8 mouse cellular contexts compared by ENCODE assay signal in the genomic region with DNA sequence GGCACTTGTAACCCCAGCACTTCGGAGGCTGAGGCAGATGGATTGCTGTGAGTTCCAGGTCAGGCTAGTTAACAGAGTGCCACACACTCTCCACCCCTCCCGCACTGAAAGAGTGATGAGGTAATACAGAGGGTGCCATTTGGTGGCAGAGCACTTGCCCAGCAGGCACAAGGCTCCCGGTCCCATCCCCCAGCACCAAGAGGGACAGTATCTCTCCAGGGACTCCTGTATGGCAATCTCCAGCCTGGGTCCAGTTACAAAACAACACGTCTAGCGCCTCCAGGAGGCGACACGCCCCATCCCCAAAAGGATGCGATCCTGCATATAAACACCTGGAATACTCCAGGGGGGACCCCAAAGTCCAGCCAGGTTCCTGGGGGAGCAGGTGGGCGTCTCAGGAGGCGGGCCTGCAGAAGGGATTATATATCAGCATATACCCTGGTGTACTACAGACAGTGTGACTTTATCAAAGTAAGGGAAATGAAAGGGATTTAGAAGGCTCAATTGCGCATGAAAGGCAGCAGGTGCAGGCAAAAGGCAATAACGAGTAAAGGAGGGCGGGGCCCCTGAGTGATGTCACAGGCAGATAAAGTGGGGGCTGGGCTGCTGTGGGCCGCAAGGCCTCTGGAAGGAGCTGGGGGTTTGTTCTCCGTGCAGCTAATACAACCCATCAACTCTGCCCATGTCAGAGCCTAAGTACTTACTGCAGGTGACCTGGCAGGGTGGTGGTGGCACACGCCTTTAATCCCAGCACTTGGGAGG. TPM values are rescaled to one million over a fixed set of nuclear protein-coding genes. Genes with fewer than 3 reads are reported as not detected.
A peak's percentile ranks its signal among the peaks of the same experiment; 100 is the strongest.
DNase-seq lines count a peak whose midpoint lies in the region; ATAC-seq and TF ChIP-seq lines count a peak whose summit lies in the region.

No protein-coding gene starts in this region.

- H3K4me3 ChIP-seq in kidney, embryonic 16.5 days (ENCODE audit: low read length): no peak overlapping the region
- H3K4me3 ChIP-seq in bone marrow, adult 2 months (replicated peaks; ENCODE audit: control insufficient read depth, low read depth, low read length): no peak overlapping the region
- H3K4me3 ChIP-seq in neural tube, embryonic 12.5 days: no peak overlapping the region

- H3K27ac ChIP-seq in kidney, embryonic 16.5 days (ENCODE audit: low read length): peak overlapping the region; percentile 40
- H3K27ac ChIP-seq in bone marrow, adult 2 months (ENCODE audit: control insufficient read depth, insufficient read depth, low read depth, low read length, poor library complexity): peak overlapping the region; percentile 34; the same call in 1 of the 2 replicates
- H3K27ac ChIP-seq in neural tube, embryonic 12.5 days: peak overlapping the region; percentile 42

- H3K9me3 ChIP-seq in kidney, embryonic 16.5 days (ENCODE audit: low read length): no peaks in the 10 kb centered on the region
- H3K9me3 ChIP-seq in neural tube, embryonic 12.5 days: no peaks in the 10 kb centered on the region

- TF ChIP-seq CTCF in bone marrow, adult 2 months (IDR thresholded peaks at IDR 0.05; ENCODE audit: control insufficient read depth, insufficient read depth, low read length): no peak

- WGBS in kidney, embryonic 16.5 days: 46% methylated on average over 16 of the region's 16 CpGs
- 63% methylated on average over 16 of the region's 16 CpGs for WGBS in bone marrow, adult 2 months
- WGBS in neural tube, embryonic 12.5 days: 30% methylated on average over 16 of the region's 16 CpGs

- peaks cover 16% of the 10 kb centered on the region for H3K36me3 ChIP-seq in kidney, embryonic 16.5 days (ENCODE audit: insufficient read depth, low read length)
- peaks cover 14% of the 10 kb centered on the region for H3K36me3 ChIP-seq in neural tube, embryonic 12.5 days

- no peak for TF ChIP-seq POLR2A in bone marrow, adult 2 months (IDR thresholded peaks at IDR 0.05; ENCODE audit: borderline replicate concordance, control insufficient read depth, low read depth, low read length)

- H3K27me3 ChIP-seq in kidney, embryonic 16.5 days (ENCODE audit: insufficient read depth, low read length): no peaks in the 10 kb centered on the region
- H3K27me3 ChIP-seq in neural tube, embryonic 12.5 days (replicated peaks): no peaks in the 10 kb centered on the region

- H3K4me1 ChIP-seq in kidney, embryonic 16.5 days (ENCODE audit: insufficient read depth, low read length): peaks cover 68% of the 10 kb centered on the region
- H3K4me1 ChIP-seq in bone marrow, adult 2 months (ENCODE audit: control insufficient read depth, insufficient read depth, low read length): peaks cover 18% of the 10 kb centered on the region
- peaks cover 73% of the 10 kb centered on the region for H3K4me1 ChIP-seq in neural tube, embryonic 12.5 days

- peak overlapping the region; percentile 24; the same call in 1 of the 2 replicates for H3K9ac ChIP-seq in kidney, embryonic 16.5 days (replicated peaks; ENCODE audit: low read length)
- no peak overlapping the region for H3K9ac ChIP-seq in neural tube, embryonic 12.5 days

- ATAC-seq in kidney, embryonic 16.5 days (ENCODE audit: low FRiP score, low TSS enrichment): no peak
- ATAC-seq in granulocyte monocyte progenitor cell, adult 5-6 weeks (replicated peaks; ENCODE audit: poor library complexity, severe bottlenecking): 0 out of 2 replicates have a peak, but pooled peaks have one; percentile 8
- ATAC-seq in neural tube, embryonic 12.5 days (ENCODE audit: low FRiP score, low read depth): peak; percentile 17; the same call in 1 of the 2 replicates
- no peak for ATAC-seq in frontal cortex, adult (ENCODE audit: low TSS enrichment)

- DNase-seq in kidney, adult 18-20 months: no peak
- no peak for DNase-seq in spleen, postnatal 36 days (ENCODE audit: low spot score in 2 of 2)
- no peak for DNase-seq in spleen, adult 18-20 months

- no peak overlapping the region for H3K4me2 ChIP-seq in kidney, embryonic 16.5 days (replicated peaks; ENCODE audit: low read depth, low read length)
- no peak overlapping the region for H3K4me2 ChIP-seq in neural tube, embryonic 12.5 days (replicated peaks)

RNA-seq across cellular contexts. Expression of a gene that starts 44.4 kb away (rescaled TPM):
- polyA plus RNA-seq in kidney, embryonic 16.5 days (2015; fragmentation: Nextera tagmentation; extraction: Ambion mirVana): 58.2 and 69.4 TPM in 2 replicates
- 34.1 and 75.2 TPM in 2 replicates for polyA plus RNA-seq in bone marrow, adult 2 months (2011; ENCODE audit: insufficient read depth, insufficient read length, low replicate concordance, missing spikeins)
- total RNA-seq in granulocyte monocyte progenitor cell, adult 5-6 weeks (2014; fragmentation: Nextera tagmentation): 53.0 and 58.3 TPM in 2 replicates
- total RNA-seq in granulocyte monocyte progenitor cell, adult 5-6 weeks (2017): 32.2 and 33.7 TPM in 2 replicates
- polyA plus RNA-seq in neural tube, embryonic 12.5 days (2016; fragmentation: Nextera tagmentation; extraction: Ambion mirVana): 68.7 and 81.4 TPM in 2 replicates

Comparison
In these comparisons a context has a peak if more than half of its experiments do, and no peak if none do; other contexts are left out.
1. ATAC-seq: peak in granulocyte monocyte progenitor cell, adult 5-6 weeks (single experiment) and neural tube, embryonic 12.5 days (single experiment); none in kidney, embryonic 16.5 days (single experiment) and frontal cortex, adult (single experiment).
2. Peak in every context shown above with its lines, with median percentiles within 50 percentile points of each other: H3K27ac ChIP-seq.